Mouse (Mus musculus) colon, adult 2 months (tissue): ENCODE data around the gene Cdh4. TPM values are rescaled to one million over a fixed set of nuclear protein-coding genes. Genes with fewer than 3 reads are reported as not detected.

Experiments
- polyA plus RNA-seq: library from polyadenylated mRNA; depleted of rRNA; stranded (reverse); fragments of >200 nt; gene quantifications from 2 replicates; pipeline ENCODE4 v1.2.3, GENCODE M21; 2012; rRNA removed

Cdh4 gene
- 0.27 and 0.35 TPM in 2 replicates for polyA plus RNA-seq

GRCm38 (mm10) chr2:179442191-179442540, at the start of gene Cdh4:
Cdh4 (plus strand) TSS chr2:179442431.

